9 mouse cellular contexts compared by ENCODE assay signal in the genomic region with DNA sequence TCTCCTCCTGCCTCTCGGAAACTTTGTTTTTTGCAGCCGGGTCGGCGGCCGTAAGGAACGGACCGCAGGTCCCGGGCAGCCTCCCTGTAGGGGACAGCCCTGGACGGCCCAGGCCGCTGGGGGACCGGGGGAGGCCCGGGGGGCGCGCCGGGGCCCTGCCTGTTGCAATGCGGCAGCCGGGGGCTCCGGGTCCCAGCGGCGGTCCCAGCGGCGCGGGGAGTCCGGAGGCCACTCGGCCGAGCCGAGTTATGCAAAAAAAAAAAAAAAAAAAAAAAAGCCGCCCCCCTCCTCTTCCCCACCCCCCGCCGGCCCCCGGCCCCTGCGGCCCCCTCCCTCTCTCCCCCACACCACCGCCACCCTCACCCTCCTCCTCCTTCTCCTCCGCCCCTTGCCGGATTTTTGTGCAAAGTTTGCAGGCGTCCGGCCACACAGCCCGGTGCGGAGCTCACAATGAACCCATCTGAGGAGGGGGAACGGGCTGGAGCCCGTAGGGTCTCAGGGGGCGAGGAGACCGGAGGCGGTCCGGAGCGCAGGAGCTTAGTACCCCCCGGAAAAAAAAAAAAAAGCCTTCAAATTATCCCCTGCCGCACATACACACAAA. TPM values are rescaled to one million over a fixed set of nuclear protein-coding genes. Genes with fewer than 3 reads are reported as not detected.
DNase-seq lines count a peak whose midpoint lies in the region; ATAC-seq and TF ChIP-seq lines count a peak whose summit lies in the region.
"Had no signal": no experiment of that assay in that cellular context is flagged by ENCODE, and none has a peak within 500 bp of the region (broad histone marks: within the 10 kb centered on the region; RNA-seq: fewer than 3 reads in every experiment).

Gene Zfp423 (minus strand): TSS at position 276 of the 601 bp plus-strand sequence.

- H3K27me3 ChIP-seq in embryonic facial prominence, embryonic 13.5 days: peaks cover 20% of the 10 kb centered on the region
- H3K27me3 ChIP-seq in heart, postnatal 0 days (ENCODE audit: control insufficient read depth, insufficient read depth, low read length): peaks cover 75% of the 10 kb centered on the region

- peak; percentile 60 for DNase-seq in cerebellum, adult 9-11 months
- no peak for DNase-seq in cerebellum, adult 11 months
- DNase-seq in ES-E14 (ENCODE audit: low read depth, low spot score): no peak
- DNase-seq in heart, postnatal 0 days (ENCODE audit: low spot score): no peak
- peak; percentile 66 for DNase-seq in left cerebral cortex, postnatal 4 days
- DNase-seq in neural tube, embryonic 10.5 days (ENCODE audit: extremely low spot score, low spot score): peak; percentile 72
- no peak for DNase-seq in urinary bladder, postnatal 36 days (ENCODE audit: low spot score in 2 of 2)

- TF ChIP-seq CTCF in heart, postnatal 0 days (IDR thresholded peaks at IDR 0.05; ENCODE audit: low read depth): no peak

- peak within 1 kb of the TSS; percentile 94 for H3K4me2 ChIP-seq in embryonic facial prominence, embryonic 13.5 days
- peak within 1 kb of the TSS; percentile 99 for H3K4me2 ChIP-seq in heart, postnatal 0 days (ENCODE audit: low read depth, low read length)

- no peaks in the 10 kb centered on the region for H3K36me3 ChIP-seq in ES-E14 (ENCODE audit: control insufficient read depth, insufficient read depth, low read length, poor library complexity, severe bottlenecking)
- no peaks in the 10 kb centered on the region for H3K36me3 ChIP-seq in embryonic facial prominence, embryonic 13.5 days
- no peaks in the 10 kb centered on the region for H3K36me3 ChIP-seq in heart, postnatal 0 days (replicated peaks; ENCODE audit: control insufficient read depth, insufficient read depth, low read length)

- peak within 1 kb of the TSS; percentile 74 to 95 for H3K4me3 ChIP-seq in ES-E14 (ENCODE audit: insufficient read depth in 1 of 2, low read depth in 1 of 2, low read length in 2 of 2, poor library complexity in 1 of 2, severe bottlenecking in 1 of 2)
- peak within 1 kb of the TSS; percentile 84 for H3K4me3 ChIP-seq in embryonic facial prominence, embryonic 13.5 days
- H3K4me3 ChIP-seq in heart, postnatal 0 days (ENCODE audit: low read depth, low read length): peak within 1 kb of the TSS; percentile 72

- no peak for TF ChIP-seq EP300 in heart, postnatal 0 days (IDR thresholded peaks at IDR 0.05; ENCODE audit: low read depth)

- 0 out of 2 replicates have a peak, but pooled peaks have one; percentile 12 for ATAC-seq in embryonic facial prominence, embryonic 13.5 days (ENCODE audit: insufficient number of reproducible peaks, insufficient read depth, low FRiP score, low TSS enrichment, low read depth)
- peak; percentile 5; the same call in 1 of the 2 replicates for ATAC-seq in heart, postnatal 0 days (ENCODE audit: insufficient read depth, low read depth)

- no peaks in the 10 kb centered on the region for H3K9me3 ChIP-seq in ES-E14 (ENCODE audit: control insufficient read depth, insufficient read depth, low read depth, low read length)
- no peaks in the 10 kb centered on the region for H3K9me3 ChIP-seq in embryonic facial prominence, embryonic 13.5 days
- H3K9me3 ChIP-seq in heart, postnatal 0 days (replicated peaks; ENCODE audit: control insufficient read depth, low read length): no peaks in the 10 kb centered on the region

- peak within 1 kb of the TSS; percentile 57; the same call in 1 of the 2 replicates for H3K27ac ChIP-seq in ES-E14 (ENCODE audit: insufficient read depth, low read depth, low read length, poor library complexity, severe bottlenecking)
- peak within 1 kb of the TSS; percentile 99 for H3K27ac ChIP-seq in embryonic facial prominence, embryonic 13.5 days
- peak within 1 kb of the TSS; percentile 93 for H3K27ac ChIP-seq in heart, postnatal 0 days (ENCODE audit: low read depth)

- under 1% methylated on average over 23 of the region's 48 CpGs for WGBS in embryonic facial prominence, embryonic 13.5 days
- WGBS in heart, postnatal 0 days: under 1% methylated on average over 38 of the region's 48 CpGs

- peak within 1 kb of the TSS; percentile 92 for H3K9ac ChIP-seq in ES-E14 (ENCODE audit: insufficient read depth, low read depth, low read length, poor library complexity, severe bottlenecking)
- peak within 1 kb of the TSS; percentile 96 for H3K9ac ChIP-seq in embryonic facial prominence, embryonic 13.5 days
- peak within 1 kb of the TSS; percentile 85 for H3K9ac ChIP-seq in heart, postnatal 0 days (replicated peaks; ENCODE audit: low read depth, low read length)

- in situ Hi-C loops in ES-E14 (cut with MboI; ENCODE audit: low sequenced_read_pairs in 2 of 2, unreplicated experiment in 2 of 2): no loop called here

- peaks cover 1 to 5% of the 10 kb centered on the region in 2 experiments; a peak in 2 of 4 replicates for H3K4me1 ChIP-seq in ES-E14 (ENCODE audit: control insufficient read depth in 2 of 2, insufficient read depth in 2 of 2, low read length in 2 of 2, poor library complexity in 1 of 2)
- peaks cover 66% of the 10 kb centered on the region for H3K4me1 ChIP-seq in embryonic facial prominence, embryonic 13.5 days
- peaks cover 20% of the 10 kb centered on the region for H3K4me1 ChIP-seq in heart, postnatal 0 days (ENCODE audit: control insufficient read depth, insufficient read depth)

- intact Hi-C loops in left cerebral cortex, postnatal 4 days (cut with DNase I): loop anchor here (5.0 to 10.0 kb wide), 2 partner anchors 125 to 242 kb away; no protein-coding TSS in a partner anchor

TF ChIP-seq in ES-E14, 5 proteins besides CTCF, POLR2A, EP300 and RAD21:
- TF ChIP-seq MAFK (IDR thresholded peaks at IDR 0.05; ENCODE audit: insufficient read depth, low read depth, low read length) (no peak), ZNF384 (IDR thresholded peaks at IDR 0.05; ENCODE audit: low read depth, low read length) (no peak), CHD2 (IDR thresholded peaks at IDR 0.05; ENCODE audit: low read depth, low read length) (no peak), ZC3H11A (IDR thresholded peaks at IDR 0.05; ENCODE audit: borderline replicate concordance, low read depth, low read length) (no peak), HCFC1 (IDR thresholded peaks at IDR 0.05; ENCODE audit: borderline replicate concordance, insufficient read depth, low read length) (no peak)

RNA-seq across cellular contexts. Expression of gene Zfp423, which starts in this region (rescaled TPM):
- 21.4 and 23.2 TPM in 2 replicates for total RNA-seq in ES-E14 (2012; rRNA removed)
- 30.5 and 33.3 TPM in 2 replicates for polyA plus RNA-seq in embryonic facial prominence, embryonic 13.5 days (2015; fragmentation: Nextera tagmentation; extraction: Ambion mirVana)
- 5.0 and 7.9 TPM in 2 replicates for total RNA-seq in heart, postnatal 0 days (2014; rRNA removed; ENCODE audit: low replicate concordance)
- 1.9 TPM in 2 replicates for polyA plus RNA-seq in heart, postnatal 0 days (2015; fragmentation: Nextera tagmentation; extraction: Ambion mirVana)
- total RNA-seq in left cerebral cortex, postnatal 4 days (2021): 10 to 100 TPM; 28.3 to 34.8 TPM
- total RNA-seq: hematopoietic stem cell, adult 5-6 weeks had no signal

Comparison
In these comparisons a context has a peak if more than half of its experiments do, and no peak if none do; other contexts are left out.
1. RNA of gene Zfp423 (polyA plus RNA-seq): 30.5 to 33.3 TPM in embryonic facial prominence, embryonic 13.5 days; 1.9 TPM in heart, postnatal 0 days; every median in the first group is over 10 times any median in the second.
2. DNase-seq: peak in cerebellum, adult 9-11 months (single experiment), left cerebral cortex, postnatal 4 days (single experiment) and neural tube, embryonic 10.5 days (single experiment); none in cerebellum, adult 11 months (single experiment), ES-E14 (single experiment), heart, postnatal 0 days (single experiment) and urinary bladder, postnatal 36 days (0 of 2).
3. Peak in every context shown above with its lines, with median percentiles within 50 percentile points of each other: H3K27ac ChIP-seq, H3K4me3 ChIP-seq and H3K9ac ChIP-seq.